Mouse (Mus musculus): ENCODE data around the gene Dok5. TPM values are rescaled to one million over a fixed set of nuclear protein-coding genes. Genes with fewer than 3 reads are reported as not detected.

Dok5 gene
- polyA plus RNA-seq, 1 experiment from 2014 or later, result 6.1 TPM

GRCm38 (mm10) chr2:170862799-170863198, 131.2 kb downstream of the Dok5 start:
- Histone ChIP-seq H3K27ac (replicated peaks) (no peak overlapping the region), H3K4me3 (no peak overlapping the region), H3K4me1 (peaks cover 7% of the 10 kb centered on the region; the same call in 1 of the 2 replicates), H3K4me2 (no peak overlapping the region), H3K9ac (no peak overlapping the region), H3K36me3 (no peaks in the 10 kb centered on the region), H3K9me3 (no peaks in the 10 kb centered on the region), H3K27me3 (replicated peaks) (0 out of 2 replicates have a peak, but pooled peaks cover 5% of the 10 kb centered on the region)
- no peak for ATAC-seq (ENCODE audit: extremely low read depth, insufficient number of reproducible peaks, low FRiP score, low TSS enrichment)
- 29% methylated on average over 9 of the region's 9 CpGs for WGBS

DNA sequence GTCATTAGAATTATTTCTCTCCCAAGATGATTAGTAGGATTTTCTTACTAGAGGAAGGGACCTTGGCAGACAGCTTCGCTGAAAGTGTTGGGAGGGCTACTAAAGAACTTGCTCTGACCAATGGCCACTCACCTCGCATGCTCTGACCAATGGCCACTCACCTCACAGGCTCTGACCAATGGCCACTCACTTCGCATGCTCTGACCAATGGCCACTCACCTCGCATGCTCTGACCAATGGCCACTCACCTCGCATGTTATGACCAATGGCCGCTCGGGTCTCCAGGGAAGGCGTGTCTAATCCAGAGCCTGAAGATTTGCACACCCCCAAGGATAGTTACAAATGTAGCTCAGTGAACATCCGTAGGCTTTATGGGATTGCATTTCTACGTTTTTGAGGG, 131.6 kb downstream of the Dok5 start:
- 0 out of 2 replicates have a peak, but pooled peaks cover 5% of the 10 kb centered on the region for H3K27me3 ChIP-seq (replicated peaks)
- H3K9ac ChIP-seq, result no peak overlapping the region
- no peaks in the 10 kb centered on the region for H3K36me3 ChIP-seq
- 87% methylated on average over 10 of the region's 10 CpGs for WGBS
- H3K27ac ChIP-seq (replicated peaks), result no peak overlapping the region
- no peak overlapping the region for H3K4me3 ChIP-seq
- no peak for ATAC-seq (ENCODE audit: extremely low read depth, insufficient number of reproducible peaks, low FRiP score, low TSS enrichment)
- peaks cover 7% of the 10 kb centered on the region; the same call in 1 of the 2 replicates for H3K4me1 ChIP-seq
- H3K4me2 ChIP-seq, result no peak overlapping the region
- no peaks in the 10 kb centered on the region for H3K9me3 ChIP-seq

DNA sequence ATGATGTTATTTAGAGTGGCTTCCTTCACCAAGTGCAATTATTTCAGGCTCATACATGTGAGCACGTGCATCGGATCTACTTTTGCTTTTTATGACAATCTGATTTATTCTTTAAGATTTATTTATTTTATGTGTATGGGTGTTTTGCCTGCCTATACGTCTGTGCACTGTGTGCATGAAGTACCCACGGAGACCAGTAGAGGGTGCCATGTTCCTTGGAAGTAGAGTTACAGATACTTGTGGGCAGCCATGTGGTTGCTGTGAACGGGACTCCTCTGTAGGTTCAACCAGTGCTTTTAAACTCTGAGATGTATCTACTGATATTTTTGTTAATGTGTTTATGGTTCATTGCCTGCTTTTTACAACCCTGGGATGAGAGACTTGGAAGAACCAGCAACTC, 132.4 kb downstream of the Dok5 start:
- 82% methylated on average over 5 of the region's 5 CpGs for WGBS
- H3K27ac ChIP-seq (replicated peaks), result no peak overlapping the region

GRCm38 (mm10) chr2:170864820-170865219, 133.2 kb downstream of the Dok5 start:
- Histone ChIP-seq H3K4me1 (peaks cover 7% of the 10 kb centered on the region; the same call in 1 of the 2 replicates), H3K4me2 (no peak overlapping the region), H3K4me3 (no peak overlapping the region), H3K27me3 (replicated peaks) (no peaks in the 10 kb centered on the region), H3K27ac (replicated peaks) (no peak overlapping the region), H3K9ac (no peak overlapping the region), H3K9me3 (no peaks in the 10 kb centered on the region), H3K36me3 (no peaks in the 10 kb centered on the region)
- WGBS, result 74% methylated on average over 6 of the region's 6 CpGs
- ATAC-seq (ENCODE audit: extremely low read depth, insufficient number of reproducible peaks, low FRiP score, low TSS enrichment), result no peak

More for the DNA sequence above, 132.4 kb downstream of the Dok5 start:
- Histone ChIP-seq H3K36me3 (no peaks in the 10 kb centered on the region), H3K4me1 (peaks cover 7% of the 10 kb centered on the region; the same call in 1 of the 2 replicates), H3K9ac (no peak overlapping the region), H3K4me3 (no peak overlapping the region), H3K27me3 (replicated peaks) (no peaks in the 10 kb centered on the region), H3K9me3 (no peaks in the 10 kb centered on the region), H3K4me2 (no peak overlapping the region)
- no peak for ATAC-seq (ENCODE audit: extremely low read depth, insufficient number of reproducible peaks, low FRiP score, low TSS enrichment)

DNA sequence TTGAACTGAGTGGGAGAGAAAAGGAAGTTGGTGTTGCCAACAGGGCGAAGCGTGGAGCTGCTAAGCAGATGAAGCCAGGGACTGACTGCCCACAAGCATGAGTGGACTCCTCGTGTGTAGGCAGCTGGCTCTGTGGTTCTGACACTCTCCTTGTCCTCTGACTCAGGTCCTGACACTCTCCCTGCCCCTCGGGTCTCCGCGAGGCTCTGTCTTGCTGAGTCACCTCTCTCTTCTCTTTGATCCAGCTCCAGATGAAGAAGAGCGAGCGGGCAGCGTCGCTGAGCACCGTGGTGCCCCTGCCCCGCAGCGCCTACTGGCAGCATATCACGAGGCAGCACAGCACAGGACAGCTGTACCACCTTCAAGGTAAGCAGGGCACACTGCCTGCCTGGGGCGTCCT, 139.0 kb downstream of the Dok5 start:
- no peaks in the 10 kb centered on the region for H3K4me1 ChIP-seq
- no peak overlapping the region for H3K4me2 ChIP-seq
- H3K27me3 ChIP-seq (replicated peaks), result 0 out of 2 replicates have a peak, but pooled peaks cover 4% of the 10 kb centered on the region
- no peaks in the 10 kb centered on the region for H3K36me3 ChIP-seq
- H3K4me3 ChIP-seq, result no peak overlapping the region
- H3K9ac ChIP-seq, result no peak overlapping the region
- H3K27ac ChIP-seq (replicated peaks), result no peak overlapping the region
- WGBS, result 71% methylated on average over 15 of the region's 15 CpGs
- ATAC-seq (ENCODE audit: extremely low read depth, insufficient number of reproducible peaks, low FRiP score, low TSS enrichment), result no peak
- H3K9me3 ChIP-seq, result no peaks in the 10 kb centered on the region

- no peak overlapping the region for H3K9ac ChIP-seq
- H3K27me3 ChIP-seq (replicated peaks), result 0 out of 2 replicates have a peak, but pooled peaks cover 4% of the 10 kb centered on the region
- H3K27ac ChIP-seq (replicated peaks), result no peak overlapping the region
- no peak for ATAC-seq (ENCODE audit: extremely low read depth, insufficient number of reproducible peaks, low FRiP score, low TSS enrichment)
- H3K36me3 ChIP-seq, result no peaks in the 10 kb centered on the region
- no peaks in the 10 kb centered on the region for H3K4me1 ChIP-seq
- H3K9me3 ChIP-seq, result no peaks in the 10 kb centered on the region
- H3K4me3 ChIP-seq, result no peak overlapping the region
- WGBS, result 81% methylated on average over 3 of the region's 3 CpGs
- H3K4me2 ChIP-seq, result no peak overlapping the region
Measured at GRCm38 (mm10) chr2:170871469-170871868, 139.9 kb downstream of the Dok5 start.

DNA sequence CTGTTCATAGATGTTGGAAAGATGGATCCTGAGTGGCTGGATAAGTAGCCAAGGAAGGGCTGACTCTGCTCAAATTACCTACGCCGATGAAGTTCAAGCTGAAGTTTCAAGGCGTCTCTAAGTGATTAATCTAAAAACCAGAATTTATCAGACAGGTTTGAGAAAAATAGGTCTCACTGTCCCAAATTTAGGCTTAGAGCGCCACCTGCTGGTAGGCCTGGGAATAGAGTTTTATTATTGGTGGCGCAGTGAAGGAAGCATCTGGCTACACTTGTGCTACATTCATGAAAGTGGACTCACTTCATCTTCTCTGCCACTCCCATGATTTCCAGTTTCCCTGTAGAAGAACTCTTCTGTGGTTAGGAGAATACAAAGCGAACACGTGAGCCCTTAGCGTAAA, 141.8 kb downstream of the Dok5 start:
- no peak overlapping the region for H3K4me3 ChIP-seq
- no peaks in the 10 kb centered on the region for H3K4me1 ChIP-seq
- no peaks in the 10 kb centered on the region for H3K36me3 ChIP-seq
- peaks cover 9% of the 10 kb centered on the region; the same call in 1 of the 2 replicates for H3K27me3 ChIP-seq (replicated peaks)
- H3K9me3 ChIP-seq, result no peaks in the 10 kb centered on the region
- H3K4me2 ChIP-seq, result no peak overlapping the region
- 13% methylated on average over 8 of the region's 8 CpGs for WGBS
- H3K27ac ChIP-seq (replicated peaks), result no peak overlapping the region
- no peak overlapping the region for H3K9ac ChIP-seq
- no peak for ATAC-seq (ENCODE audit: extremely low read depth, insufficient number of reproducible peaks, low FRiP score, low TSS enrichment)

- Histone ChIP-seq H3K4me1 (no peaks in the 10 kb centered on the region), H3K27me3 (replicated peaks) (peaks cover 27% of the 10 kb centered on the region), H3K4me2 (no peak overlapping the region), H3K36me3 (no peaks in the 10 kb centered on the region), H3K9me3 (no peaks in the 10 kb centered on the region), H3K9ac (no peak overlapping the region), H3K27ac (replicated peaks) (no peak overlapping the region), H3K4me3 (no peak overlapping the region)
- no peak for ATAC-seq (ENCODE audit: extremely low read depth, insufficient number of reproducible peaks, low FRiP score, low TSS enrichment)
- WGBS, result 3% methylated on average over 4 of the region's 4 CpGs
Measured at GRCm38 (mm10) chr2:170877515-170877914, 145.9 kb downstream of the Dok5 start.

- peaks cover 27% of the 10 kb centered on the region for H3K27me3 ChIP-seq (replicated peaks)
- H3K9me3 ChIP-seq, result no peaks in the 10 kb centered on the region
- H3K4me3 ChIP-seq, result no peak overlapping the region
- no peak for ATAC-seq (ENCODE audit: extremely low read depth, insufficient number of reproducible peaks, low FRiP score, low TSS enrichment)
- H3K36me3 ChIP-seq, result no peaks in the 10 kb centered on the region
- no peak overlapping the region for H3K4me2 ChIP-seq
- no peaks in the 10 kb centered on the region for H3K4me1 ChIP-seq
- H3K27ac ChIP-seq (replicated peaks), result no peak overlapping the region
- H3K9ac ChIP-seq, result no peak overlapping the region
- WGBS, result 56% methylated on average over 5 of the region's 5 CpGs
Measured at GRCm38 (mm10) chr2:170877936-170878335, 146.3 kb downstream of the Dok5 start.

- ATAC-seq (ENCODE audit: extremely low read depth, insufficient number of reproducible peaks, low FRiP score, low TSS enrichment), result no peak
- no peaks in the 10 kb centered on the region for H3K4me1 ChIP-seq
- H3K9ac ChIP-seq, result no peak overlapping the region
- H3K36me3 ChIP-seq, result no peaks in the 10 kb centered on the region
- H3K9me3 ChIP-seq, result no peaks in the 10 kb centered on the region
- no peak overlapping the region for H3K4me2 ChIP-seq
- WGBS, result 52% methylated on average over 4 of the region's 4 CpGs
- H3K4me3 ChIP-seq, result no peak overlapping the region
- no peak overlapping the region for H3K27ac ChIP-seq (replicated peaks)
- H3K27me3 ChIP-seq (replicated peaks), result peaks cover 10% of the 10 kb centered on the region
Measured at GRCm38 (mm10) chr2:170884209-170884801, 152.7 kb downstream of the Dok5 start.

- Histone ChIP-seq H3K9me3 (no peaks in the 10 kb centered on the region), H3K4me2 (peak overlapping the region; percentile 22; the same call in 1 of the 2 replicates), H3K36me3 (no peaks in the 10 kb centered on the region), H3K4me3 (peak overlapping the region; percentile 1; the same call in 1 of the 2 replicates), H3K9ac (no peak overlapping the region), H3K27me3 (replicated peaks) (no peaks in the 10 kb centered on the region), H3K4me1 (no peaks in the 10 kb centered on the region), H3K27ac (replicated peaks) (no peak overlapping the region)
- ATAC-seq (ENCODE audit: extremely low read depth, insufficient number of reproducible peaks, low FRiP score, low TSS enrichment), result no peak
- 52% methylated on average over 9 of the region's 9 CpGs for WGBS
Measured at GRCm38 (mm10) chr2:170887984-170888383, 156.4 kb downstream of the Dok5 start.

GRCm38 (mm10) chr2:170895096-170895495, 163.5 kb downstream of the Dok5 start:
- WGBS, result 73% methylated on average over 8 of the region's 8 CpGs
- H3K4me1 ChIP-seq, result no peaks in the 10 kb centered on the region
- H3K4me2 ChIP-seq, result no peak overlapping the region
- no peaks in the 10 kb centered on the region for H3K9me3 ChIP-seq
- no peak for ATAC-seq (ENCODE audit: extremely low read depth, insufficient number of reproducible peaks, low FRiP score, low TSS enrichment)
- H3K27ac ChIP-seq (replicated peaks), result no peak overlapping the region
- H3K36me3 ChIP-seq, result no peaks in the 10 kb centered on the region
- no peak overlapping the region for H3K9ac ChIP-seq
- no peak overlapping the region for H3K4me3 ChIP-seq
- H3K27me3 ChIP-seq (replicated peaks), result no peaks in the 10 kb centered on the region

All from heart, embryonic 13.5 days (tissue).